Mouse (Mus musculus) frontal cortex, postnatal 14 days (tissue): ENCODE measurements around the gene Zfp866.

Experiments
- DNase-seq, 2 experiments: peaks; one replicate each; pipeline ENCODE4 v3.0.0; 2022; ENCODE audit warnings: low spot score in 2 of 2

Gene Zfp866

GRCm38 (mm10) chr8:69797661-69798060 lies 6.7 kb upstream of the Zfp866 start:
- DNase-seq = no peak

GRCm38 (mm10) chr8:69796721-69797345 lies 5.9 kb upstream of the Zfp866 start:
- peak in 1 of 2 experiments; percentile 2 for DNase-seq

- DNase-seq = no peak
These were observed 3.9 kb upstream of the Zfp866 start for GRCm38 (mm10) chr8:69794901-69795300.

GRCm38 (mm10) chr8:69794096-69794495 lies 3.1 kb upstream of the Zfp866 start:
- DNase-seq = no peak

GRCm38 (mm10) chr8:69793666-69794065 lies 2.7 kb upstream of the Zfp866 start:
- DNase-seq = no peak

- DNase-seq = no peak
These were observed 564 bp upstream of the Zfp866 start for GRCm38 (mm10) chr8:69791415-69792068.

- peak in 1 of 2 experiments; percentile 1 for DNase-seq
These were observed 614 bp downstream of the Zfp866 start for GRCm38 (mm10) chr8:69790364-69790763.

- DNase-seq = peak in 1 of 2 experiments; percentile 2
These were observed 1.2 kb downstream of the Zfp866 start for GRCm38 (mm10) chr8:69789731-69790130.

- peak in 1 of 2 experiments; percentile 2 for DNase-seq
These were observed 1.9 kb downstream of the Zfp866 start for GRCm38 (mm10) chr8:69789105-69789504.

GRCm38 (mm10) chr8:69777111-69777510 lies 13.9 kb downstream of the Zfp866 start:
- no peak for DNase-seq

GRCm38 (mm10) chr8:69775149-69775534 lies 15.8 kb downstream of the Zfp866 start:
- DNase-seq = no peak

GRCm38 (mm10) chr8:69774503-69775148 lies 16.4 kb downstream of the Zfp866 start, which contains the start of gene Gm20422:
Gene Gm20422 (minus strand): TSS chr8:69774886.
- peak; percentile 77 to 88 for DNase-seq

- DNase-seq = no peak
These were observed 18.9 kb downstream of the Zfp866 start for GRCm38 (mm10) chr8:69772106-69772505.

GRCm38 (mm10) chr8:69771221-69771620 lies 19.8 kb downstream of the Zfp866 start:
- no peak for DNase-seq

GRCm38 (mm10) chr8:69761814-69762445 lies 29.0 kb downstream of the Zfp866 start:
- DNase-seq = no peak

- no peak for DNase-seq
These were observed 32.7 kb downstream of the Zfp866 start for GRCm38 (mm10) chr8:69758316-69758715.

GRCm38 (mm10) chr8:69752437-69752836 lies 38.5 kb downstream of the Zfp866 start:
- DNase-seq = no peak

GRCm38 (mm10) chr8:69749544-69750454 lies 41.2 kb downstream of the Zfp866 start, which contains the start of gene Zfp963:
Gene Zfp963 (minus strand): TSS chr8:69749970.
- DNase-seq = peak; percentile 90 to 94

GRCm38 (mm10) chr8:69741231-69741630 lies 49.7 kb downstream of the Zfp866 start:
- no peak for DNase-seq

- DNase-seq = no peak
These were observed 50.2 kb downstream of the Zfp866 start for GRCm38 (mm10) chr8:69740763-69741162.

GRCm38 (mm10) chr8:69735495-69735894 lies 55.5 kb downstream of the Zfp866 start:
- DNase-seq = no peak
